Mouse (Mus musculus) intestine, embryonic 16.5 days (tissue): Measurements from ENCODE around the gene Cldn34d. TPM values are rescaled to one million over a fixed set of nuclear protein-coding genes. Genes with fewer than 3 reads are reported as not detected.

Experiments
- ATAC-seq: fragments of 200-750 bp; cut with Nextera tagmentation; 2 replicates; pipeline ENCODE4 v1.8.0; 2017; ENCODE audit warnings: moderate TSS enrichment, moderate library complexity
- H3K27ac ChIP-seq: fragments of 300-500 bp; sonication (generic); 2 replicates; pipeline ENCODE4 v1.5.1; 2014; ENCODE audit warnings: mild to moderate bottlenecking, low read length
- H3K27me3 ChIP-seq: fragments of 300-500 bp; sonication (generic); replicated peaks from 2 replicates; pipeline ENCODE4 v1.6.1; 2014; ENCODE audit warnings: low read length, control low read depth, mixed read lengths; ENCODE audit not compliant: control insufficient read depth, insufficient read depth
- H3K36me3 ChIP-seq: fragments of 300-500 bp; sonication (generic); 2 replicates; pipeline ENCODE4 v1.6.1; 2014; ENCODE audit warnings: low read length, control low read depth; ENCODE audit not compliant: control insufficient read depth, insufficient read depth
- H3K4me1 ChIP-seq: fragments of 300-500 bp; sonication (generic); 2 replicates; pipeline ENCODE4 v1.6.1; 2014; ENCODE audit warnings: low read length, control low read depth, mixed read lengths; ENCODE audit not compliant: control insufficient read depth, insufficient read depth
- H3K4me2 ChIP-seq: fragments of 300-500 bp; sonication (generic); 2 replicates; pipeline ENCODE4 v1.6.1; 2014; ENCODE audit warnings: low read depth, low read length, control low read depth
- H3K4me3 ChIP-seq: fragments of 300-500 bp; sonication (generic); 2 replicates; pipeline ENCODE4 v1.5.1; 2014; ENCODE audit warnings: mild to moderate bottlenecking, low read length
- H3K9ac ChIP-seq: fragments of 300-500 bp; sonication (generic); 2 replicates; pipeline ENCODE4 v1.6.1; 2014; ENCODE audit warnings: low read depth, low read length
- H3K9me3 ChIP-seq: fragments of 300-500 bp; sonication (generic); 2 replicates; pipeline ENCODE4 v1.6.1; 2016; ENCODE audit warnings: low read length, control low read depth; ENCODE audit not compliant: control insufficient read depth
- WGBS: fragments of 180-500 bp; shearing (Covaris S2); extraction: QIAGEN DNeasy Blood & Tissue Kit; methylation state at CpG from one replicate; pipeline ENCODE4 v1.1.7; 2014; 5-methylcytosine and 5-hydroxymethylcytosine counted together
- polyA plus RNA-seq: library from polyadenylated mRNA; unstranded; fragments of >200 nt; fragmentation: Nextera tagmentation; extraction: Ambion mirVana; gene quantifications from 2 replicates; pipeline ENCODE4 v1.2.1, GENCODE M21; 2015

Cldn34d gene
- polyA plus RNA-seq: not detected in 2 replicates

DNA sequence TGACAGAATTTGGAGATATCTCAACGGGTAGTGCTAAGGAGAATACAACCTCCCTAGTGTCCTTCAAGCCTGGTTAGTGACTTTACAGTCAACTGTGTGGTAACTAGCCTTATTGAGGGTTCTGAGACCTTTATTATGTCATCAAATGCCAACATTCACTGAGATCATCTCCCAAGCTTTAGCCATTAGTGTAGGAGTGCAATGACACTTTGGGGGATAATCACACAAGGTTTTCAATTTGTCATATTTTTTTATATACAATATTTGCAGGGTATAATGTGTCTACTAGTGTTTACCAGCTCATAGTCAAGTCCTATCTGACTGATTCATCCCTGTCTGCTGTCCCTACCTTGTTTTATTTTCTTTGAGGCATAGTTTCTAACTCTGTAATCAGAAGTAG is at the start of gene Cldn34d:
Cldn34d (minus strand) TSS at position 101 of the 400 bp plus-strand sequence.
- Histone ChIP-seq H3K4me1 (no peaks in the 10 kb centered on the region), H3K9me3 (no peaks in the 10 kb centered on the region; the same call in 1 of the 2 replicates), H3K36me3 (no peaks in the 10 kb centered on the region), H3K9ac (no peak within 1 kb of the TSS), H3K4me3 (no peak within 1 kb of the TSS), H3K27me3 (no peaks in the 10 kb centered on the region), H3K27ac (no peak within 1 kb of the TSS), H3K4me2 (no peak within 1 kb of the TSS)
- no peak for ATAC-seq
- 71% methylated on average over 1 of the region's 1 CpGs for WGBS

- no peaks in the 10 kb centered on the region for H3K9me3 ChIP-seq
- no peak overlapping the region for H3K9ac ChIP-seq
- no peak overlapping the region for H3K4me2 ChIP-seq
- H3K27ac ChIP-seq: no peak overlapping the region
- H3K4me3 ChIP-seq: no peak overlapping the region
- ATAC-seq: peak; percentile 100
- no peaks in the 10 kb centered on the region for H3K27me3 ChIP-seq
- no peaks in the 10 kb centered on the region for H3K36me3 ChIP-seq
- H3K4me1 ChIP-seq: no peaks in the 10 kb centered on the region
- WGBS: 55% methylated on average over 5 of the region's 6 CpGs
These were observed 4.1 kb downstream of the Cldn34d start for GRCm38 (mm10) chrX:76598459-76599206.

Other genes starting within 250 kb of the Cldn34d start
- gene Cldn34b4, start 209.6 kb downstream of the Cldn34d start, polyA plus RNA-seq: not detected in 2 replicates